Mouse (Mus musculus) layer of hippocampus, postnatal 25 days (tissue): Measurements from ENCODE around the gene Rab7. TPM values are rescaled to one million over a fixed set of nuclear protein-coding genes. Genes with fewer than 3 reads are reported as not detected.

ENCODE experiments used
- microRNA-seq, 2 experiments: library from miRNA; unstranded; fragments of <30 nt; microRNA quantifications; one replicate each; pipeline ENCODE4 v1.2.0; 2021
- total RNA-seq, 2 experiments: library from RNA; stranded (reverse); gene quantifications; 2 replicates each; pipeline ENCODE4 v1.2.3; 2021

Rab7 gene
- total RNA-seq, 2 experiments from 2014 or later, result 327 to 360 TPM

Small RNA genes within 50 kb of the gene (microRNA-seq; reads per million reads assigned to microRNA genes)
- gene Gm47286, result 1.8 to 2.8 reads per million in 2 experiments

Other genes with a start within 250 kb of the Rab7 start
- gene Rab43, start 233.1 kb downstream of the Rab7 start, total RNA-seq, result 10 to 100 TPM; 15.4 to 18.3 TPM
- 1 to 10 TPM; 1.0 to 2.3 TPM for gene Gm45140, start 209.5 kb downstream of the Rab7 start, total RNA-seq
- gene Isy1, start 206.5 kb downstream of the Rab7 start, total RNA-seq, result 10 to 100 TPM; 30.9 to 32.3 TPM
- gene Cnbp, start 194.2 kb downstream of the Rab7 start, total RNA-seq, result 100 to 1,000 TPM; 246 to 257 TPM
- 100 to 1,000 TPM; 230 to 237 TPM for gene Copg1, start 157.5 kb downstream of the Rab7 start, total RNA-seq
- gene Hmces, start 131.3 kb downstream of the Rab7 start, total RNA-seq, result 10 to 100 TPM; 24.4 to 25.0 TPM
- 10 to 100 TPM; 74.7 to 76.2 TPM for gene H1fx, start 63.6 kb downstream of the Rab7 start, total RNA-seq
- 100 to 1,000 TPM; 166 to 175 TPM for gene Rpn1, start 39.2 kb upstream of the Rab7 start, total RNA-seq
- gene Gata2, start 148.6 kb upstream of the Rab7 start, total RNA-seq, result 1 to 10 TPM; 4.7 to 6.2 TPM
- not detected for gene Dnajb8, start 177.0 kb upstream of the Rab7 start, total RNA-seq